Mouse (Mus musculus): ENCODE results near the gene Tec.
"Not testable (repeated sequence)": the region's sequence is repeated elsewhere in the genome, so short reads cannot be mapped to it uniquely, and the experiment has no call there.

Tec gene

DNA sequence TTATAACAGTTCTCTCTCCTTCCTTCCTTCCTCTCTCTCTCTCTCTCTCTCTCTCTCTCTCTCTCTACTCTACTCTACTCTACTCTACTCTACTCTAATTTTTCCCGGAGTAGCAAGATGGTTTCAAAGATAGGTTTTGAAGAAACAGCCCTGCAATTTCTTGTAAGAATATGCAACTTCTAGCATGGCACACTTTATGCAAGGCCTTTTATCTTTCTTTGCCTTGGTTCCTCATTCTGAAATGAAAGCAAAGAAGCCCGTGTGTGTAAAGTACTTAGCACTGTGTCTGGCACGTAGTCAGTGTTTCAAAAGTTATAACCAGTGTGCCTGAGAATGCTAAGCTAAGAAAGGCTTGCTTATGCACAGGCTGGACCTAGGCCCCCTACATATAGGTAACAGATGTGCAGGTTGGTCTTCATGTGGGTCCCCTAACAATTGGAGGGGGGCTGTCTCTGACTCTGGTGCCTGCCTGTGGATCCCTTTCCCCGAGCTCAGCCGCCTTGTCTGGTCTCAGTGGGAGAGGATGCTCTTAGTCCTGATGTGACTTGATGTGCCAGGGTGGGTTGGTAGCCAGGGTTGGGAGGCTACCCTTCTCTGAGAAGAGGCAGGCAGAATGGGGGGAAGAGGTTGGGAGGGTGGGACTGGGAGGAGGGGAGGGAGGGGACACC, 49.6 kb downstream of the Tec start:
- no peak for DNase-seq

GRCm38 (mm10) chr5:72817523-72818091, 50.7 kb downstream of the Tec start:
- DNase-seq: no peak

DNA sequence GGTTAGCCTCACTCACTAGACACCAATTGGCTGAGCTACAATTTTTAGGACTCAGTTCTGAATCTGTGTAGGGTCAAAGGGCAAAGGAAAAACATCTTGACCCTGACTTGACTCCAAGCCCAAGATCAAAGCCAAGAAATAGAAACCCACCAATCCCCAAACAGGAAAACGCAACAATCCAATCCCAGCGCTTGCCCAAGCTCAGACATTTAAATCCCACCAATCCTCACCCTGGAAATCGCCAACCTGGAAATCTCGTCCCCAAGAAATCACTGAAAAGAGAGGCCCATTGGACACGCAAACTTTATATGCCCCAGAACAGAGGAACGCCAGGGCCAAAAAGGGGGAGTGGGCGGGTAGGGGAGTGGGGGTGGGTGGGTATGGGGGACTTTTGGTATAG, 51.3 kb downstream of the Tec start:
- DNase-seq: not testable (repeated sequence)

DNA sequence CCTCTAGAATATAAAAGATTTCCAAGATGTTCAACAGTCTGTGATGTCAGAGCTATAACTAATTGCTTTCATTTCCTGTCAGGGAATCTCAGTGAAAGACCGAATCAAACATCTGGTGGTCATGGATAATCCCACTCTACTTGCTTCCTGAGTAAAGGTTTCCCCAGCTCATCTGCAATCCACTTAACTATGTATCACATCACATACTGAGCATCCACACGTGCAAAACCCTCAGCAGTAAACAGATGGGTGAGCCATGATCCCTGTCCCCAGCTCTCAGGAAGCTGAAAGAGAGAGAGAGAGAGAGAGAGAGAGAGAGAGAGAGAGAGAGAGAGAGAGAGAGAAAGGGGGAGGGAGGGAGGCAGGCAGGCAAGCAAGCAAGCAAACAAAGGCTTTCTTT, 51.8 kb downstream of the Tec start:
- peak; percentile 83 for DNase-seq

DNA sequence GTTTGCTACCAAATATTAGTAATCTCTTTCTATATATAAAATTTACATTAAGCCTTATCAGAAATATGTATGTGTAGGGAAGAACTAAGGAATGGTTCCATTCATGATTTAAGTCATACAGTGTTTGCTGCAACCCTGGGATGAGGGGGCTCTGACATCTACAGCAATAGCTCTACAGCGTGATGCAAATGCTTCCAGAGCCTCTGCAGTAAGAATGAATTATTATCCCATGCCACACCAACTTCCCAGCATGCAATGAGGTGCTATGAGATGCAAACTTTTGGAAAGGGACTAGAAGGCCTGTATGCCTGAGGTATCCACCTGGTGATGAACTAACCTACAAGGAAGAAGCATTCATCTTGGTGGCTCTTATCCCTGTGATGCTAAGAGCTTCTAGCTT, 52.2 kb downstream of the Tec start:
- no peak for DNase-seq

- DNase-seq: no peak
These were observed 52.9 kb downstream of the Tec start for GRCm38 (mm10) chr5:72815361-72815760.

- DNase-seq: no peak
These were observed 54.2 kb downstream of the Tec start for GRCm38 (mm10) chr5:72814072-72814471.

- no peak for DNase-seq
These were observed 55.4 kb downstream of the Tec start for GRCm38 (mm10) chr5:72812908-72813307.

DNA sequence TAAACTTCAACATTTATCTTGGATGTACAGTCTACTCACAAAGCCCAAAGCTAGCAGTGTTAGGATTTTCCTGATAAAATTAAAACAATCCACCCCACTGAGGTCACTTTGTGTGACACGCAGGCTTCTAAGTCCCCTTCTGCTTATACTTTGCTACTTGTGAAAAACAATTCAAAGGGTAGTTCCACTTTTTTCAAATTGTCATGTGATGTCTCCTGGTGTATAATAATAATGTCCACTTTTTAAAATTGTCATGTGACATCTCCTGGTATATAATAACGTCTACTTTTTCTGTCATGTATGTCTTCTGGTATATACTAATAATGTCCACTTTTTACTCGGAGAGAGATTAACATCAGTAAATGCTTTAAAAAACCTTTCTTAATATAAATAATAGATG, 56.0 kb downstream of the Tec start:
- no peak for DNase-seq

DNA sequence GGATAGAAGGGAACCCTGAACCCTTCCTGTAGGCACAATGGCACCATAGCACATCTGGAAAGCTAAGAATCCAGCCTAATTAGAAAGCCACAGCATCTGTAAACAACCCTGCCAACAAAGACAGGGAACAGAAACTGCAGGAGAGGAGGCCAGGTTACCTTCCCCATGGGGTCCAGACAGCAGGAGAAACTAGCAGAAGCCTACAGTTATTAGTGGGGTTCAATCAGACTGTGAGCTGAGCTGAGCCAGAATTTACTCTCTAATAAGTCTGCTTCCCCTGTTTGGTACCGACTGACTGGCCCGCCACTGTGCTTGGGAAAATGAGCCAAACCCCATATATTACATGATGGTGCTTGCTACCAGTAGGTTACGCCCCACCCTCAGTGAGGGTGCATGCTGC, 56.9 kb downstream of the Tec start:
- DNase-seq: no peak

GRCm38 (mm10) chr5:72810990-72811389, 57.3 kb downstream of the Tec start:
- no peak for DNase-seq

DNA sequence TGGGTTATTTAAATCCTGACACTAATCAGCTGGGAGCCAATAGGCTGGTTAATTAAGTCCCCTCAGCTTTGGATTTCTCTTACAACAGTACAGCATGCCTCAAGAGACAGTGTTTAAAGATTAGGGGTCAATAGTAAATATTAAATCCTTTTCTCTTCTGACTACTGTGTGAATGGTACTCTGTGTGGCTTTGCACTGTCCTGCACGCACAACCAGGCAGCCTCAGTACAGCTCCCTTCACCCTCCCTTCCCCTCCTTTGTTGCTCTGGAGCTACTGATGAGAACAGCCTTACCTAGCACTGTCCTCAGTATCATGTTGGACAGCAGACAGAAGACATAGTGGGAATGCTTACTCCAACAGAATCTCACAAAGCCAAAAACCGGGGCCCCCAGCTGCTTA, 58.8 kb downstream of the Tec start:
- peak; percentile 50 for DNase-seq

- DNase-seq: peak; percentile 28
These were observed 59.7 kb downstream of the Tec start for GRCm38 (mm10) chr5:72808456-72809111.

DNA sequence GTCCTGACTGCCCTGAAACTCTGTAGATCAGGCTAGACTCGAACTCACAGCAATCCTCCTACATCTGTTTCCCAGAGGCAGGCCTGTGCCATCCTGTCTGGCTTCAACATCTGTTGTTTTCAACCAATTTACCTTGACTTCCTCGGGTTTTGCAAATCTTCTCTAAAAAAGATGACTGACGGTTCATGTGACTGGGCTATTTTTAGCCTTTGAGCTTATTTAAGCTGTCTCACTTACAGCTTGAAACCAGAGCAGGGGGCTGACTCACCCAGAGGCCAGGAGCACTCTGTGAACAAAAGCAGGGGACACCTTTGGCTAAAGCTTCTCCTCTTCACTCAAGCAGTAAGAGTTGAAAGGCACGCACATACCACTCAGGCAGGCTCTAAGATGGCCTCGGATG, 65.4 kb downstream of the Tec start:
- DNase-seq: no peak

- no peak for DNase-seq
These were observed 69.7 kb downstream of the Tec start for GRCm38 (mm10) chr5:72798563-72798962.

DNA sequence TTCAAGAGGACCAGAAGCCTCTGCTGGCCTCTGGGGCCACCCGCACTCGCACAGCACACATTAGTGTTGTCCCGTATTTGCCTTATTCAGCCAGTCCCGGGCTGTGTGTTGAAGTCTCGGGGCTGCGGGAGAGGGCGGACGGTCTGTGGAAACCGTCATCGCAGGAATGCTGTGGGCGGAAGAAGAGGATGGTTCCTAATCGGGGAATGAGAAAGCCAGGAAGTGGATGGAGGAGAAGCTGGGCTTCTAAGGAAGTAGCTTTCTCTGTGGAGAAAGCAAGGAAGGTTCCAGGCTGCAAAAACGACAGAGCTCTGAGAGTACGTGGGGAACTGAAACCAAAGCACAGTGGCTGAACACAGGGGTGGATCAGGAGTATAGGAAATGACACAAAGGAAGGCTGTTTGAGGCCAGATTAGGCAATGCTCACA, 72.1 kb downstream of the Tec start:
- DNase-seq: no peak

DNA sequence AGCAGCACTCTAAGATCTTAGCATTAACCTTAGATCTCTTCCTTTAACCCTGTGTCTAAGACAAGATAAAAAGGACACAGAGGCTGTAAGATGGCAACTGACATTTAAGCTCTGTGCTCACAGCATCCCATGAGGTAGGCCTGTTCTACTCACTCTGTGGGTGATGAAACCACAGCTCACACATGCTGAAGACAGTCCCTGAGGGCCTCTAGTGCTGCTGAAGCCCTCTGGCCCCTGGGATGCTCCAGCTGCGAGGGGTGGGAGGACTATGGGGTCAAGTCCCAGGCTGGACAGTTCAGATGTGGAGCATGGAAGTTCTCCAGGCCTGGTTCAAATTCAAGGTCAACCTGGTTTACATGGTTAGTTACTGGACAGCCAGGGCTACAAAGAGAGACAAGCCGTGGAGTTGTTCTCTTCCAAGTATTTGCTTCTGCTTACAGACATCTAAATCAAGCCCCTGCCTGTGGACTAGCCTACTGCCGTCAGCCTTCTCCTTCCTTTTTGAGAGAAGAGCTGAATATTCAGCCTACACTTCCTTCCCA, 74.9 kb downstream of the Tec start:
- DNase-seq: no peak

DNA sequence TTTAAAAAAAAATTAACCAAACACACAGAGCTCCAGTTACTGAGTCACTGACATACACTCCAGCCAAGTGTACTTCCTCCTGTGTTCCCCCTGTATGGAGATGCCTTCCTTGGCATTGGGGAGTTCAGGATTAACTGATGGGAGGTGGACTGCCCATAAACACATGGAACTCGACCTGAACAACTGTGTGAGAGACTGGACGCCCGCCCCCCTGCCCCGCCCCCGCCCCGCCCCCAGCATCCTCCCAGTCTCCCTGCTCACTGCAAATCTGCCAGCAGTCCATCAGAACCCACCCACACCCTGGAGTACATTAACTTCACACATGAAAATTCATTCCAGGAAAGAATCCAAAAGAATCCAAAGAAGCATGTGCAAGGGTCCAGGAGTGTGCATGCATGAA, 76.5 kb downstream of the Tec start:
- DNase-seq: no peak

- no peak for DNase-seq
These were observed 76.9 kb downstream of the Tec start for GRCm38 (mm10) chr5:72791386-72791785.

- no peak for DNase-seq
These were observed 82.8 kb downstream of the Tec start for GRCm38 (mm10) chr5:72785451-72785850.

DNA sequence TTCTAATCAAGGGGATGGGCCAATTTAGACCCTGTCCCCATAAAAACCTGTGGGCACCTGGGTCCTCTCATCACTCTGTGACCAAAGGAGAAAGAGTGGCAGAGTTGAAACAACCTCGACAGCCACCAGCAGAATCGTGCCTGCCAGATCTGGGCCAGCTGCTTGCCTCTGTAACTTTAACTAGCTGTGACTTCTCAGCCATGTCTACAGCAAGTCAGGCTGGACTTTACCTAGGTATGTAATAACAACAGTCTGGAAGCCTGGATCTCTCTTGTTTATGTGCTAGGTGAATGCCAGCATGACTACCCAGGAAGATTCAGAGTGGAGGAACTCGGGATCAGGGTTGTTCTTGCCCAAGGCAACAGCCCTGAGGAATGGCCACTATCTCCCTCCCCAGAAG, 83.6 kb downstream of the Tec start:
- no peak for DNase-seq

GRCm38 (mm10) chr5:72783957-72784356, 84.3 kb downstream of the Tec start:
- DNase-seq: no peak

GRCm38 (mm10) chr5:72783123-72783522, 85.2 kb downstream of the Tec start:
- DNase-seq: no peak

GRCm38 (mm10) chr5:72781776-72782175, 86.5 kb downstream of the Tec start:
- no peak for DNase-seq

Data from retina, postnatal 1 day (tissue).